Mouse (Mus musculus) heart, embryonic 16.5 days (tissue): ENCODE data around the gene Tbc1d2. TPM values are rescaled to one million over a fixed set of nuclear protein-coding genes. Genes with fewer than 3 reads are reported as not detected.

Source experiments
- ATAC-seq: fragments of 200-750 bp; cut with Nextera tagmentation; replicated peaks from 2 replicates; pipeline ENCODE4 v1.8.0; 2017; ENCODE audit warnings: moderate number of reproducible peaks; ENCODE audit not compliant: insufficient read depth, low FRiP score; ENCODE audit errors: extremely low read depth
- H3K27ac ChIP-seq: fragments of 300-500 bp; sonication (generic); 2 replicates; pipeline ENCODE4 v1.5.1; 2014; ENCODE audit warnings: mild to moderate bottlenecking, low read length, control low read depth, moderate library complexity
- H3K27me3 ChIP-seq: fragments of 300-500 bp; sonication (generic); 2 replicates; pipeline ENCODE4 v1.6.1; 2014; ENCODE audit warnings: low read length, mixed read lengths; ENCODE audit not compliant: control insufficient read depth, insufficient read depth
- H3K36me3 ChIP-seq: fragments of 300-500 bp; sonication (generic); 2 replicates; pipeline ENCODE4 v1.6.1; 2014; ENCODE audit not compliant: control insufficient read depth, insufficient read depth
- H3K4me1 ChIP-seq: fragments of 300-500 bp; sonication (generic); 2 replicates; pipeline ENCODE4 v1.6.1; 2014; ENCODE audit warnings: low read length, mixed read lengths; ENCODE audit not compliant: control insufficient read depth, insufficient read depth
- H3K4me2 ChIP-seq: fragments of 300-500 bp; sonication (generic); 2 replicates; pipeline ENCODE4 v1.6.1; 2014; ENCODE audit warnings: low read depth, mild to moderate bottlenecking, control low read depth, low read length
- H3K4me3 ChIP-seq: fragments of 300-500 bp; sonication (generic); 2 replicates; pipeline ENCODE4 v1.5.1; 2014; ENCODE audit warnings: mild to moderate bottlenecking, control low read depth, low read length
- H3K9ac ChIP-seq: fragments of 300-500 bp; sonication (generic); 2 replicates; pipeline ENCODE4 v1.6.1; 2014; ENCODE audit warnings: low read length, control low read depth
- H3K9me3 ChIP-seq: fragments of 300-500 bp; sonication (generic); replicated peaks from 2 replicates; pipeline ENCODE4 v1.6.1; 2016; ENCODE audit warnings: low read length; ENCODE audit not compliant: control insufficient read depth
- whole genome bisulfite sequencing: fragments of 180-500 bp; shearing (Covaris S2); extraction: QIAGEN DNeasy Blood & Tissue Kit; methylation state at CpG from one replicate; pipeline ENCODE4 v1.1.7; 2014; 5-methylcytosine and 5-hydroxymethylcytosine counted together
- polyA plus RNA-seq: library from polyadenylated mRNA; unstranded; fragments of >200 nt; fragmentation: Nextera tagmentation; extraction: Ambion mirVana; gene quantifications from 2 replicates; pipeline ENCODE4 v1.2.1, GENCODE M21; 2015

The Tbc1d2 gene
- polyA plus RNA-seq, 1 experiment from 2014 or later = 0.80 TPM

DNA sequence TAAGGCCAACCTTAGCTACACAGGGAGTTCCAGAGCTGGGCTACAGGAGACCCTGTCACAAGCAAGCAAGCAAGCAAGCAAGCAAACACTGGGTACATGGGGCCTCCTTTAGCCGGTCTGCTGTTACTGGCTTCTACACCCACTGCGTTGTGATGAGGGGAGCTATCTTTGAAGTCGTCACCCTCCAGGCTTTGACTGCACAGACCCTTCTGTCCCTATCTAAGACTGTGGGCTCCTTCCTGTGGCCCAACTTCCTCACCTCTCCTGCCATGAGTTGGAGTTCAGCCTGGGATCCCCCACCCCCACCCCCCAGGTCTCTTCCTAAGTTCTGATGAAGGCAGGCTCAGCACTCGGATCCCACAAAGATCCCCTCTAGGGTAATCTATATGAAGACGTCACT lies 88.0 kb downstream of the Tbc1d2 start:
- Histone ChIP-seq H3K9me3 (no peaks in the 10 kb centered on the region), H3K36me3 (no peaks in the 10 kb centered on the region), H3K4me3 (no peak overlapping the region), H3K4me2 (no peak overlapping the region), H3K9ac (no peak overlapping the region), H3K4me1 (no peaks in the 10 kb centered on the region), H3K27me3 (no peaks in the 10 kb centered on the region; the same call in 1 of the 2 replicates), H3K27ac (no peak overlapping the region)
- WGBS = 51% methylated on average over 5 of the region's 5 CpGs
- ATAC-seq = no peak

DNA sequence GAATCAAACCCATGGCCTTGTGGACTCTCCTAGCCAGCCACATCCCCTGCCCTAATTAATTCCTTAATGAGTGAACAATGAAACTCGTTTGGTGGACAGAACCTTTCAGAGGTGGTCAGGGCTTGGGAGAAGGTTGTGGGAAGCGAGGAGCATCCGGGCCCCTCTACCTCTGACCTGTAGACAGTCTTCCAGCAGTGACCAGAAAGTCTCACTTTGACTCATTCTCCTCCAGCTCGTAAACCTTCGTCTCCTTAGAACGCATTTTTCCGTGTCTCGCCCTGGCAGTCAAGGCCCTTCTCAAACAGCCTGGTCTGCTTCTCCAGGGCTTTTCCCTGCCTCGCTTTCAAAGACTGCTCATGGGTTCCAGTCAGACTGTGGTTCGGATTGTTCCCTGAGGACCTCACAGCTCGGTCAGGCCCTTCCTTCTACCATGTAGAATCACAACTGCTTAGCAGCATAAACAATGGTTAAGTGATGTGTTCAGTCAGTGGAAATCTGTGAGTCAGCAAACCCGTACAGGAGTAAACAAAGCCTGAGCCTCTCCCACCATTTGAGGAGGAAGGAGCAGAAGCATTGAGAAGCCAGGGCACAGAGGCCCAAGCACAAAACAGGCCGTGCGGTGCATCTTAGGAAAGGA lies 89.8 kb downstream of the Tbc1d2 start:
- no peak overlapping the region for H3K4me3 ChIP-seq
- no peaks in the 10 kb centered on the region for H3K4me1 ChIP-seq
- WGBS = 78% methylated on average over 14 of the region's 14 CpGs
- H3K9ac ChIP-seq = no peak overlapping the region
- no peaks in the 10 kb centered on the region for H3K36me3 ChIP-seq
- ATAC-seq = no peak
- no peaks in the 10 kb centered on the region; the same call in 1 of the 2 replicates for H3K27me3 ChIP-seq
- no peak overlapping the region for H3K4me2 ChIP-seq
- H3K9me3 ChIP-seq = no peaks in the 10 kb centered on the region
- no peak overlapping the region for H3K27ac ChIP-seq

DNA sequence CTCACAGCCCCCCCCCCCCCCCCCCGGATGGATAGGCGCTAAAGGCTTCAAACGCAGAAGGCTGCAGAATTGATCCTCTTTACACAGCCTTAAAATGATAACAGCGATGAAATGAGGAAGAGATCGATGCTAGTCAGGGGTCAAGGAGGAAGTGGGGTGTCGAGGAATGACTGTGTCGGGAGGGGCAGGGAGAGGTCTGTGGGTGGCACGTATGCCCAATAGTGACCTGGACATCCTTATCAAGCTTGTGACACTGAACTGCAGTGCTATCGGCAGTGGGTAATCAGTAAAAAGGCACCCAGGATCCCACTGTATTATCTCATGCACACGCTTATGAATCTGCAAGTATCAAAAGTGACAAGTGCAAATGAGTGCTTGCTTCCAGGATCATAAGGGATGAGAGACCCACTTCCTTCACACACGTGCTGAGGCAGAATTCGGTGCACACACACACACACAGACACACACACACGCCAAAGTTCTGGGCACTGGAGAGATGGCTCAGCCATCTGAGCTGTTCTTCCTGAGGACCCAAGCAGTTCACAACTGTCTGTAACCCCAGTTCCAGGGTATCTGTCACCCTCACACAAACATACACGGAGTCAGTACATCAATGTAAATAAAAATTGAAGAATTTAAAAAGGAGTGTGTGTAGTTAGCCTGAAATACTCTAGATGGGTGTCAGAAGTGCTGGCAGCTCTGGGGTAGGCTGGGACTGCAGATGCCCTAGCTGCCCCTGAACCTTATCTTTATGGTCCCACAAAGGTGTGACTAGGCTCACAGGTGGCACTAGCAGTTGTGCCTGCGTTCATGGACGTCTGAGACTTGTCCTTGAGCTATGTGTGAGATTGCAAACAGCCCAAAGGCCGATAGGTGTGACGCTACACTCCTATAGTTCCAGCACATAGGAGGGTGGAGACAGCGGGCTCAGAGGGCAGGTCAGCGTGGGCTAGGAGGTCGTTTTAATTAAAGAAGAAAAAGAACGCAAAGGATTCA lies 91.0 kb downstream of the Tbc1d2 start:
- Histone ChIP-seq H3K4me2 (no peak overlapping the region), H3K4me3 (no peak overlapping the region), H3K27me3 (no peaks in the 10 kb centered on the region; the same call in 1 of the 2 replicates), H3K27ac (no peak overlapping the region), H3K9me3 (no peaks in the 10 kb centered on the region), H3K9ac (no peak overlapping the region), H3K4me1 (peaks cover 1% of the 10 kb centered on the region; the same call in 1 of the 2 replicates), H3K36me3 (no peaks in the 10 kb centered on the region)
- WGBS = 58% methylated on average over 22 of the region's 22 CpGs
- ATAC-seq = no peak

DNA sequence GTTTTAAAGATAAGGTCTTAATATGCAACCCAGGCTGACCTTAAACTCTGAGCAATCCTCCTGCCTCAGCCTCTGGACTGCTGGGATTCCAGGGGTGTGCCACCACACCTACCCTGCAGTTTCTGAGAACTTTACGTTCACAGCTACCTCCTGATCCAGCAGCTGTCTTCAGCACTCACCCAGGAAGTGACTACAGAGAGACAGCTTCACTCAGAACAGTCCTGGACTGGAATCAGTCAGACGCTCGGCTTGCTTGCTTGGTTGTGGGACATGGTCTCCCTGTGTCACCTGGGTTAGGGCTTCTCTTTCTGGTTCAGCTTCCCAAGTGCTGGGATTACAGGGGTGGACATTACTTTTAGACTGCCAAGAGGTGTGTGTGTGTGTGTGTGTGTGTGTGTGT lies 93.1 kb downstream of the Tbc1d2 start:
- 67% methylated on average over 3 of the region's 3 CpGs for WGBS
- no peak overlapping the region for H3K4me2 ChIP-seq

DNA sequence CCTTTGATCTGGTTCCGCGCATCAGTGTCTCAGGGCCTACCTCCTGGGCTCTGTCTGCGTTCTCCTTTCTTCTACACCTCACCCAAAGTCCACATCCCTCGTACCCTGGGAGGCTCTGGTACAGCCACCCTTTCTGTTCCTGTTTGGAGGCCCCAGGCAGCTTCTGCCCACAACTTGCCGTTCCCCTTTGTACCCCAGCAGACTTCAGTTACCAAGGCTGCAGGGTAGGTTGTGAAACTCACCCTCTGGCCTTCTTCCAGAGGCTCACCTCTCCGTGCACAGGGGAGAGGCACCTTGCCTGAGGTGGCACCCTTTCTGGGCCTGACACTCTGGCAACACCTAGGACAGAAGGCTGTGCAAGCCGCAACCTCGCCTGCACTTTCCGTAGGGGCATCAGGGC lies 94.2 kb downstream of the Tbc1d2 start:
- H3K27me3 ChIP-seq = no peaks in the 10 kb centered on the region; the same call in 1 of the 2 replicates
- H3K27ac ChIP-seq = no peak overlapping the region
- H3K36me3 ChIP-seq = no peaks in the 10 kb centered on the region
- H3K9me3 ChIP-seq = 0 out of 2 replicates have a peak, but pooled peaks cover 3% of the 10 kb centered on the region
- H3K9ac ChIP-seq = no peak overlapping the region
- no peak overlapping the region for H3K4me3 ChIP-seq
- no peak overlapping the region for H3K4me2 ChIP-seq
- no peak for ATAC-seq
- 78% methylated on average over 9 of the region's 9 CpGs for WGBS
- H3K4me1 ChIP-seq = peaks cover 5% of the 10 kb centered on the region; the same call in 1 of the 2 replicates

More for the DNA sequence above, 93.1 kb downstream of the Tbc1d2 start:
- no peaks in the 10 kb centered on the region; the same call in 1 of the 2 replicates for H3K27me3 ChIP-seq
- no peak overlapping the region for H3K9ac ChIP-seq
- H3K9me3 ChIP-seq = 0 out of 2 replicates have a peak, but pooled peaks cover 3% of the 10 kb centered on the region
- peaks cover 5% of the 10 kb centered on the region; the same call in 1 of the 2 replicates for H3K4me1 ChIP-seq
- H3K36me3 ChIP-seq = no peaks in the 10 kb centered on the region
- ATAC-seq = no peak
- H3K4me3 ChIP-seq = no peak overlapping the region
- no peak overlapping the region for H3K27ac ChIP-seq

Other genes with a start within 250 kb of the Tbc1d2 start
- gene Hemgn, start 236.7 kb downstream of the Tbc1d2 start, polyA plus RNA-seq = 1.1 and 1.8 TPM in 2 replicates
- 149 and 156 TPM in 2 replicates for gene Anp32b, start 199.3 kb downstream of the Tbc1d2 start, polyA plus RNA-seq
- 52.1 and 62.3 TPM in 2 replicates for gene Nans, start 161.0 kb downstream of the Tbc1d2 start, polyA plus RNA-seq
- 1.9 and 4.7 TPM in 2 replicates for gene Trim14, start 114.1 kb downstream of the Tbc1d2 start, polyA plus RNA-seq
- gene Coro2a, start 48.0 kb downstream of the Tbc1d2 start, polyA plus RNA-seq = 3.6 and 7.1 TPM in 2 replicates